Mouse (Mus musculus) limb, embryonic 15.5 days (tissue): ENCODE measurements around the gene Gm21477. TPM values are rescaled to one million over a fixed set of nuclear protein-coding genes. Genes with fewer than 3 reads are reported as not detected.
"Not testable (repeated sequence)": the region's sequence is repeated elsewhere in the genome, so short reads cannot be mapped to it uniquely, and the experiment has no call there.

Source experiments
- ATAC-seq: fragments of 200-750 bp; cut with Nextera tagmentation; 2 replicates; pipeline ENCODE4 v1.8.0; 2017; ENCODE audit warnings: low read depth, moderate TSS enrichment; ENCODE audit not compliant: insufficient number of reproducible peaks, low FRiP score, low TSS enrichment
- H3K27ac ChIP-seq: fragments of 300-500 bp; sonication (generic); 2 replicates; pipeline ENCODE4 v1.5.1; 2015; ENCODE audit warnings: moderate library complexity, mild to moderate bottlenecking, inconsistent platforms
- H3K27me3 ChIP-seq: fragments of 300-500 bp; sonication (generic); 2 replicates; pipeline ENCODE4 v1.6.1; 2015; ENCODE audit warnings: inconsistent platforms
- H3K36me3 ChIP-seq: fragments of 300-500 bp; sonication (generic); 2 replicates; pipeline ENCODE4 v1.6.1; 2015; ENCODE audit warnings: inconsistent platforms
- H3K4me1 ChIP-seq: fragments of 300-500 bp; sonication (generic); 2 replicates; pipeline ENCODE4 v1.6.1; 2015; ENCODE audit warnings: inconsistent platforms
- H3K4me2 ChIP-seq: fragments of 300-500 bp; sonication (generic); 2 replicates; pipeline ENCODE4 v1.6.1; 2015; ENCODE audit warnings: mild to moderate bottlenecking, inconsistent platforms
- H3K4me3 ChIP-seq: fragments of 300-500 bp; sonication (generic); 2 replicates; pipeline ENCODE4 v1.5.1; 2015; ENCODE audit warnings: mild to moderate bottlenecking, inconsistent platforms
- H3K9ac ChIP-seq: fragments of 300-500 bp; sonication (generic); 2 replicates; pipeline ENCODE4 v1.6.1; 2015; ENCODE audit warnings: inconsistent platforms
- H3K9me3 ChIP-seq: fragments of 300-500 bp; sonication (generic); 2 replicates; pipeline ENCODE4 v1.6.1; 2016; ENCODE audit warnings: inconsistent platforms
- WGBS: fragments of 180-500 bp; shearing (Covaris S2); methylation state at CpG from one replicate; pipeline ENCODE4 v1.1.7; 2015; 5-methylcytosine and 5-hydroxymethylcytosine counted together
- polyA plus RNA-seq: library from polyadenylated mRNA; unstranded; fragments of >200 nt; fragmentation: Nextera tagmentation; extraction: Ambion mirVana; gene quantifications from 2 replicates; pipeline ENCODE4 v1.2.1, GENCODE M21; 2015

The Gm21477 gene
- not detected in 2 replicates for polyA plus RNA-seq

- not testable (repeated sequence) for ATAC-seq, H3K27ac ChIP-seq, H3K4me3 ChIP-seq, H3K9ac ChIP-seq, H3K4me1 ChIP-seq, H3K4me2 ChIP-seq, H3K36me3 ChIP-seq, H3K27me3 ChIP-seq, H3K9me3 ChIP-seq
- no CpG with 5 or more reads among the region's 6 CpGs for WGBS
These were observed at the start of gene Gm21477 for GRCm38 (mm10) chrY:87116521-87116920. Gm21477 (plus strand) TSS chrY:87116821.
